Mouse (Mus musculus): ENCODE data around the gene Cyp4a12b.
"Not testable (repeated sequence)": the region's sequence is repeated elsewhere in the genome, so short reads cannot be mapped to it uniquely, and the experiment has no call there.

Cyp4a12b gene

DNA sequence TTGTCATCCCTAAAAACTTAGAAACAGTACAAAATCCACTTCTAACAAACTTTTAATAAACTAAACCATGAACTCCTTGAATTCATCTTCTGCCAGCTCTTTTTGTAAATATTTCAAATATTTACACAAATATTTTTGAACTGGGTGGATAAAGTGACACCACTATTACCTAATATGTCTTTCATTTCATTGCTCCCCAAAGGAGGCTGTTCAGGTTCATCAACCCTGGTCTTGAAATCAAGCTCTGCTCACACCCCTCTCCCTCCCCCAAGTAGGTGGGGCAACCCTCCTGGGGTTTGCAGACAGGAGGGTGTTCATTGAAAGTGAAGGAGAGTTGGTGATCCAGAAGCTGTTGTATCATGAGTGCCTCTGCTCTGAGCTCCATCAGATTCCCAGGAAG is at the start of gene Cyp4a12b:
Cyp4a12b (plus strand) TSS at position 301 of the 400 bp plus-strand sequence.
- not testable (repeated sequence) for DNase-seq

DNA sequence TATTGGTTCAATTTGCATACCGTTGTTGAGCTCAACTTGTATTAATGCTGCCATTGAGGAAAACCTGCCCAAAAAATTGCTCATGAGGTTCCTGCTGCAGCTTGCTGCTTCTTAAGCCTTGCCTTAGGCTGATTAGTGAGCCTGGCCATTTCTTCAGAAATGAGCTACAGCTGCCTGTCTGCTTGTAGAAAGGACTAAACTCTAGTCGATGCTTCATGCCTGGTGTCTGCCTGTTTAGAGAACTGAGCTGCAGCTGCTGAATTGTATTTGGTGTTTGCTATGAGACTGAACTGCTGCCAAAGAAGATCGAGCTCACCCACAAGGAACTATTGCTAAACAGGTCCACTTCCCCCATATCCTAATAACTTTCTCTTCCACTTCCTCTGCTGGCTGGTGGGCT is 45.8 kb upstream of the Cyp4a12b start:
- not testable (repeated sequence) for DNase-seq

DNA sequence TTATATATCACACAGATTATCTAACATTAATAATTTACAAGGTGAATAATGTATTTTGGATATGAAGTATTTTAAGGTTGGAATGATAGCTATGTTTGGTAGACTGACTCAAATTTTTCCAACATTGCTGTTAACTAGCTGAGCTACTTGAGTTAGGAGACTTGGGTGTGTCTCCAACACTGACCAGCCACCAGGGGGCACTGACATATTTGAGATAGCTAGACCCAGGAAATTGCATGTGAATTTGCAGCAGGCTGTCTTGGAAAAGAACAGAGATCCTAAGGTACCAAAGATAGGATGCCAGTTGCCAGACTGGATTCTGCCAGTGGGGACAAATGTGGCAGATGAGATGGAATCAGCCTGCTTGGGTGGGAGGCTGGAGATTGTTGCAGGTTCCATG is 43.4 kb upstream of the Cyp4a12b start:
- DNase-seq = not testable (repeated sequence)

DNA sequence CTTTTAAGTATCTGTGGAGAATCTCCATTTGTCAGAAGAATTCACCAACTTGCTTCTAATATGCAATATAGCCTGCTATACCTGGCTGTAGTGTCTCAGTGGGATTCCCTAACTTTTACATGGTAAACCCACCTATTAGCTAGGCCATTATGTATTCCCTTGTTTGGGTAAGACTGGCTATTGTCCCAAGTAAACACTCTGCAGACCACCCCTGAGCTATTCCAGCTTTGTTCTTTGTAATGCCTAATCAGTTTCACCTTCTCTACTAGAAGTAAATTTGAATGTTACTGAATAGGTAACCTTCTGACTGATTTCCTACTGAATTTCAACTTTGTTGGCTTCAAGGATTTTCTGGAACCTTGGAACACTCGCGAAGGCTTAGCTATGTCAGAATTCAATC is 15.2 kb upstream of the Cyp4a12b start:
- not testable (repeated sequence) for DNase-seq

GRCm38 (mm10) chr4:115396950-115397349 is 14.5 kb upstream of the Cyp4a12b start:
- not testable (repeated sequence) for DNase-seq

DNA sequence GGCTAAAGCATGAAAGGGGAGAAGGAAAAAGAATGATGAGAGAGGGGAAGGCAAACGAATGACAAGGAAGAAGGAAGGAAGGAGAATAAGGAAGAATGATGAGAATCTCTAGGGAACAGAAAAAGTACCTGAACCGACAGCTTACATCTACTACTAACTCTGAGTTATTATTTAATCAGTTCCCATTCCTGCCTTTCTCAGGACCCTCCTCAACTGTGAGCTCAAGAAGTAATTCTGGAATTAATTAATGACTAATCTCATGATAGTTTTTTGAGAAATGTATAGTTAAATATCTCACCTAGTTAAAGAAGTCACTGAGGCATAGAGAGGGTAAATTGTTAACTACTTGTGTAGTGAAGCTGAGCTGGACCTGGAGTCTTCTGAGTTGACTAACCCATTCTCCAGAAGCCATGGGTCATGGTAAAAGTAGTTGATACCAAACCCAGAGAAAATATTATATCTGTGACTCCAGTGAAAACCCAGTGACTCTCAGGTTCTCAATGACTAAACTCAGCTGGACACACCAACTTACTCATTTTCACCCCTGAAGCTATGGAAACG is 39.2 kb downstream of the Cyp4a12b start:
- DNase-seq = no peak

- DNase-seq = no peak
Measured at GRCm38 (mm10) chr4:115452304-115452703, 40.9 kb downstream of the Cyp4a12b start, which contains the start of gene Cyp4a30b. Cyp4a30b (plus strand) TSS chr4:115452604.

DNA sequence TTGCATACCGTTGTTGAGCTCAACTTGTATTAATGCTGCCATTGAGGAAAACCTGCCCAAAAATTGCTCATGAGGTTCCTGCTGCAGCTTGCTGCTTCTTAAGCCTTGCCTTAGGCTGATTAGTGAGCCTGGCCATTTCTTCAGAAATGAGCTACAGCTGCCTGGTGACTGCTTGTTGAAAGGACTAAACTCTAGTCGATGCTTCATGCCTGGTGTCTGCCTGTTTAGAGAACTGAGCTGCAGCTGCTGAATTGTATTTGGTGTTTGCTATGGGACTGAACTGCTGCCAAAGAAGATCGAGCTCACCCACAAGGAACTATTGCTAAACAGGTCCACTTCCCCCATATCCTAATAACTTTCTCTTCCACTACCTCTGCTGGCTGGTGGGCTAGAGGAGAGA is 62.2 kb downstream of the Cyp4a12b start:
- not testable (repeated sequence) for DNase-seq

- DNase-seq = not testable (repeated sequence)
Measured at GRCm38 (mm10) chr4:115476051-115476450, 64.6 kb downstream of the Cyp4a12b start.

DNA sequence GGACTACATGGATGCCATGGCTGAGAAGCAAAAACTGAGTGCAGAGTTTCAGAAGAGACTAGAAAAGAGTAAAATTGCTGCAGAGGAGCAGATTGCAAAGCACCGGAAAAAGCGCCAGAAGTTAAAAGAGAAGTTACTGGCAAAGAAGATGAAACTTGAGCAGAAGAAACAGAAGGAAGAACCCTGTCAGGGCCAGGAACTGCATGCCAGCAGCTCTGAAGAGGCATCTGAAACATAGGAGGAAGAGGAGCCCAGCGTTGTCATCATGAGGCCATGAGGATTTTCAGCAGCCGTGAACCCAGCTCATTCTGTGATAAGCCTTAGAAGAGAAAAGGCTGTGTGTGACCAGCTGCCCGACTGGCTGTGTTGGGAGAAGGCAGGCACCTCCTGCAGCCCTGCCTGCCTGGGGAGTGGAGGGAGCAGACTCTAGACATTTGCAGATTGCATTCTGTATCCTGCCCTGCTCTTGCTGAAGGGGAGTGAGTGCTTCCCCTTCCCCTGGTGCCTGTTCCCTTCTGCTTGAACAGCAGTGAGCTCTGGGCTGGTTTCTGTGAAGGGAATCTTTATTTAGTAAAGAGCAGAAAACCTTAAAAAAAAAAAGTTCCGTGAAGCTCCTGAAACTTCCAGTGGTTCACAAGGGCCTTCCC is 69.7 kb downstream of the Cyp4a12b start:
- DNase-seq = no peak
